Mouse (Mus musculus): ENCODE measurements around the gene Gdf10. TPM values are rescaled to one million over a fixed set of nuclear protein-coding genes. Genes with fewer than 3 reads are reported as not detected.
A peak's percentile ranks its signal among the peaks of the same experiment; 100 is the strongest.

The Gdf10 gene
- total RNA-seq, 2 experiments from 2014 or later, result 2.6 to 3.9 TPM

DNA sequence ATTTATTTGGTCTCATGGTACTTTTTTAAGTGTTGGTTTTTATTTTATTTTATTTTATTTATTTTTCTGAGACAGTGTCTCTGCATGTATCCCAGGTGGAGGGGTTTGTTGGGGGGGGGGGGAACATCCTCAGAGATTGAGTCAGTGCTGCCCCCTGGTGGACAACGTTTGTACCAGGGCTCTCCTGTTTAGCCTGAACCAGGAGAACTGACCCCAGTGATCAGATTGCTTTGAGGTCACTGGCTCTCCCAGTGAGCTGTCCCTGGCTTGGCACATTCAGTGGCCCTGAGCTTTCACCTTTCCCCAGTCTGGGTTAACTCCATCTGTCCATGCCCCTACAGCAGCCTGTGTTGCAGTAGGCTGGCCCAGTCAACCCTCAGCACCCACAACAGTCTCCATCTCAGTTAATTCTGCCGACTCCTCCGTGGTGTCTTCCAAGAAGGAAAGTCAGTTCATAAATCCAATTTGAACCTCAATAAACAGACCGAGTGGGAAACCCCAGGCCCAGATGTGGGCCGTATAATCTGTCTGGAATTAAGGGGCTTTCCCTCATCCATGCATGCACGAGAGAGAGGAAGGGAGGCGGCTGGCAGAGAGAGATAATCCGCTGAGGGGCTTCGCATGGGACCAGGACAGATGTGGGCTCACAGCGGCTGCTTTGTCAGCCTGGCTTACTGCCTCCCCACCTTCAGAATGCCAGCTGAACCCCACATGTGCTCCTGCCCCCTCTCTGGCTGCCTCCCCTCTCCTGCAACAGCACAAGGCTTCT is 9.7 kb downstream of the Gdf10 start:
- intact Hi-C loops (cut with DNase I), result loop anchor here (1.0 to 2.0 kb wide), 2 partner anchors 238 to 260 kb away; no protein-coding TSS in a partner anchor
- peak; percentile 75 to 82 for DNase-seq

DNA sequence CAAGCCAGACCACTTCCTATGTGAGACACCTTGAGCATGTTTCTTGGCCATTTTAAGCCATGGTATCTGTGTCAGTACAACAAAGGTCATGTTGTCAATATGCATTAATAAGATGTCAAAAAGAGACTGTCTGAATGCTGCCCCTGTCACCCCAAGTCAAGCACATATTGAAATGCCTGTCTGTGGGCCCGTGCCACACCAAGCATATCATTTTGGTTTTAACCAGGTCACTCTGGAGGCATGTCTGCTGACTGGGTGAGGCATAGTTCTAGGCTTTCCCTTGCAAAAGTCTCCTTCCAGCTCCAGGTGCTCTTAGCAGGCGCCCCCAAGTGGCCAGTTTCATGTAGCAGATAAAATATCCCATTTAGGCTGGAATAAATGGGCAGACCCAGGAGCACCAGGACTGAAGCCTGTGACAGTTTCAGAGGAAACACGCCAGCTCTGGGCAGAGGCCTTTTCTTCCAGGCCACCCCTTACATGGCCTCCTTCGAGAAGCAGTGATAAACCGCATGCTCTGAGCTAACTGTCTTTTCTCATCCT is 10.5 kb downstream of the Gdf10 start:
- intact Hi-C loops (cut with DNase I), result loop anchor here (1.0 to 2.0 kb wide), 3 partner anchors 239 to 301 kb away; no protein-coding TSS in a partner anchor
- peak; percentile 59 to 68 for DNase-seq

DNA sequence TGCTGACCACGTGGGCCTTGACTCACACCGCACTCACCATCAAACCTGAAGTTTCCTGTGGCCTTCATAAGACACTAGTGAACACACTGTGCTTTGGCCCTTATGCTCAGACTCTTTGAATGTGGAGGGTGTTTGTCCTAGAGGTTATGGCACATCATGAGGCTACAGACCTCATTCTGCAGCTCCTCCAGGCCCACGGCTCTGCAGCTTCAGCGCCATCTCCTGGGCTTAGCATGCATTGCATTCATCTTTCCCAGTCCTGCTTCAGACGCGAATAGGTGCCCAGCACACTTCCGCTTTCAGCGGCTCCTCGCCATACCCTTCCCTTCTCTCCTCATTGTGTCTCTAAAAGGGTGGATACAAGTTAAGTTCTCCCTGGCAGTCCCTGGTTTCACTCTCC is 15.7 kb downstream of the Gdf10 start:
- peak; percentile 64 to 76 for DNase-seq
- intact Hi-C loops (cut with DNase I), result loop anchor here (1.0 kb wide), 1 partner anchor 264 kb away; no protein-coding TSS in a partner anchor

DNA sequence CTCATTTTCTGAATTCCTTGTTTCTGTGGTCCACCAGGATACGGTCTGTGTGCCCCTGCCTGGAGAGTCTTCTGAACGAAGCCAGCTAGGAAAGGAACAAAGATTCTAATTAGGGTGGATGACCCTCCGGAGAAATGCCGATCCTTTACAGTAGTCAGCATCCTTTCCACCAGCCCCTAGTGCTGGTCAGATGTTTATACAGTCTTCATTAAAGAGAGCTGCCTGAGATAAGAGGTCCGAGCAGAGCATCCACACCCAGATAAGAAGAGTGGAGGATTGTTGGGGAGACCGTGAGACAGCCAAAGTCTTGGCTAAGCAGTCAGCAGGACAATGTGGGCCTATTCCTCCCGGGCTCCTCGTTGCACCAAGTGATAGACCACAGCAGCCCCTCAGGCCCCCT is 17.4 kb downstream of the Gdf10 start, which contains the start of gene Gdf2:
Gene Gdf2 (plus strand): TSS at position 301 of the 400 bp plus-strand sequence.
- DNase-seq, result no peak
- intact Hi-C loops (cut with DNase I), result no loop called here

DNA sequence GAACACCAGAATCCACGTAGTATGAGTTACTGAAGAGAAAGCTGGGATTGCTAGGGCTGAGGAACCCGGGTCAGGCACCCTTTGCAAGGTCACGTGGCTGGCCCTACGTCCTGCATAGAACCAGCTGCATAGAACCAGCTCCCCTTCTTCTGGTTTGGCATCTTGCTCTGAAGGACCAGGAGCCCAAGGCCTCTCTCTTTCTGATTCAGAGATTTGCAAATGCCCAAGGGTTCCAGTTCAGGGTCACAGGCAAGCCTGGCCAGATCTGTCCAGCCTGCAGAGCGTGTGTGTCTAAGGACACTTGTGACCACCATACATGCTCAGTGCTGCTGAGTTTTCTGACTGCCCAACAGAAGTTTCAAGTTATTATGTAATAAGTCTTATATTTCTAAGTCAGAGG is 18.8 kb downstream of the Gdf10 start:
- intact Hi-C loops (cut with DNase I), result no loop called here
- DNase-seq, result no peak

DNA sequence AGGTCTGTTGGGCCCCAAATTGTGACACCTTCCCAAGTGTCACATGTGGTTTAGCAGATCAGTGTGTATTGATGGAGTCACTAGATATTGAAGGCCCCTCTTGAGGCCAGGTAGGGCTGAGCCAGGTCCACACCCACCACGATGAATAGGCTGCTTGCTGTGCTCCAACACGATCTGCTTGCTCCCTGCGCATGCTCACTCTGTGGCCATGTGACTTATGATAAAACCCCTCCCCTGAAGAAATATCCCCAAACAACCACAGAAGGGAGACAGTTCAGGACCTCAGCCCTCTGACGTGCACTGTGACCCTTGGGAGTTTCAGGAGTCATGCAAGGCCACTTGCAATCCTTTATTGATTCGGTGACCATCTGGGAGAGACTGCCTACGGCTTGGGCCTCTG is 22.7 kb downstream of the Gdf10 start:
- DNase-seq, result no peak
- intact Hi-C loops (cut with DNase I), result no loop called here

DNA sequence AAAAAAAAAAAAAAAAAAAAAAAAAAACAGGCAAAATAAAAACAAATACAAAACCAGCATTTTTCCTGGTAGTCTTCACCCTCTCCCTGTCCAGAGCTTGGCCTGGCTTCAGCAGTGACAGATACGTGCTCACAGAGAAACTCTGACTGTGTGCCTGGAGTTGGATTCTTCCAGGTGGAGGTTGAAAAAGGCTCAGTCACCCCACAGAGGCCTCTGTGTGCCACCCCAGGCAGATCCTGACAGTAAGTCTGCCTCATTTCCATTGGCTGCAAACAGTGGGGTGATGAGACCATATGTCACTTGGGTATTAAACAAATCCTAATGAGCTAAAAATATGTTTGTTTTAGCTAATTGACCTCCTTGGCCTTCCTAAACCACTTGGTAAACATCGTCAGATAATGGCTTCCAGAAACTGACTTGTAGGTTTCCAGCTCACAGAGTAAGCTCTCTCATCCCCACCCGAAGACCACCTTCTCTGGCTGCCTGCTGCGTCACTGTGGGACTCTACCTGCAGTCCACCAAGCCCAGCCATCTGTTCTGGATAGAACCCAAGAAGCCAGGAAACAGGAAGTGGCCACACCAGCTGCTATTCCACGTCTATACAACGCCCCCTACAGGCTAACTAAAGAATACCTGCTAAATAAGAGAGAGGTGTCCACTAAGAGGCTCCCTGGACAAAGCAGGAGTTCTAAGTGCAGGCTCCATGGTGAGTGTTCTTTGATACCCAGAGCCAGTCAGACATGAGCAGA is 29.0 kb downstream of the Gdf10 start:
- intact Hi-C loops (cut with DNase I), result no loop called here

DNA sequence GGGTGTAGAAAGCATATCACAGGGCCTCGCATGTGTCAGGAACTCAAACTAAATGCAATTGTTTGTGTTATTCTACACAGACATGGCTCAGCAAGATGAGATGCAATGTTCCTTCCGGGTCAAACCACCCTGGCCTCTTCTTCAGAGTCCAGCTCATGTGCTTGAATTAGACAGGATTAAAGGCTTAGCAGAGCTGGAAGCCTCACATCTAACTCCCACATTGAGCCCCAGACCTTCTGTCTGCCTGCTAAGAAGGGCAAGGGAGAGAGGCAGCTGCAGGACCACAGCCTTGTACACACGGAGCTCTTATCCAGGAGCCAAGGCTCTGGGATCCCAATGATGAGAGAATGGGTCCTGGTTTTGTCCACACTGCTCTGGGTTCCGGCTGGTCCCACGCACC is 30.4 kb downstream of the Gdf10 start, which contains the start of gene Rbp3:
Gene Rbp3 (plus strand): TSS at position 243 of the 400 bp plus-strand sequence.
- no peak for DNase-seq
- intact Hi-C loops (cut with DNase I), result no loop called here

More for the DNA sequence above, 29.0 kb downstream of the Gdf10 start:
- DNase-seq, result no peak

DNA sequence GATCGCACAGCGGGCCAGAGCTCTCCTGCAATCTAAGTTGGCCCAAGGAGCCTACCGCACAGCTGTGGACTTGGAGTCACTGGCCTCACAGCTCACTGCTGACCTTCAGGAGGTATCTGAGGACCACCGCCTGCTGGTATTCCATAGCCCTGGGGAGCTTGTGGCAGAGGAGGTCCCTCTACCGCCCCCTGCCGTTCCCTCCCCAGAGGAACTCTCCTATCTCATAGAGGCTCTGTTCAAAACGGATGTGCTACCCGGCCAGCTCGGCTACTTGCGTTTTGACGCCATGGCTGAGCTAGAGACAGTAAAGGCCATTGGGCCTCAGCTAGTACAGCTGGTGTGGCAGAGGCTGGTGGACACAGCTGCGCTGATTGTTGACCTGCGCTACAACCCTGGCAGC is 32.7 kb downstream of the Gdf10 start:
- no peak for DNase-seq
- intact Hi-C loops (cut with DNase I), result loop anchor here (5.0 kb wide), 2 partner anchors 146 to 281 kb away; partner anchors contain the start of gene A630023A22Rik

DNA sequence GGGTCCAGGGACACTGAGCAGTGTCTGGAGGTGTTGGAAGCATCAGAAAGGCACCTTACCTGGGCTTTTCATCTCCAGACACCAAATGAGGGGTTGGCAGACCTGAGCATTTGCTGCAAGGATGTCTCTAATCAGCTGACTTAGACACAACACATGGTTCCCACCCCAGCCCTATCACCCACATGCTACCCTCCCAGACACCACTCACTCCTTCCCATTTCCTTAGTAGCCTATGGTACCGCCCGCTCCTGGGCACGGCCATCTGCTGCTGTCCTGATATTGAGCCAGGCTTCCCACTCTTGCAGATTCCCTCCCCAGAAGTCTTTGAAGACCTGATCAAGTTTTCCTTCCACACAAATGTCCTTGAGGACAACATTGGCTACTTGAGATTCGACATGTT is 34.8 kb downstream of the Gdf10 start:
- DNase-seq, result no peak
- intact Hi-C loops (cut with DNase I), result loop anchor here (5.0 kb wide), 2 partner anchors 144 to 279 kb away; partner anchors contain the start of gene A630023A22Rik

DNA sequence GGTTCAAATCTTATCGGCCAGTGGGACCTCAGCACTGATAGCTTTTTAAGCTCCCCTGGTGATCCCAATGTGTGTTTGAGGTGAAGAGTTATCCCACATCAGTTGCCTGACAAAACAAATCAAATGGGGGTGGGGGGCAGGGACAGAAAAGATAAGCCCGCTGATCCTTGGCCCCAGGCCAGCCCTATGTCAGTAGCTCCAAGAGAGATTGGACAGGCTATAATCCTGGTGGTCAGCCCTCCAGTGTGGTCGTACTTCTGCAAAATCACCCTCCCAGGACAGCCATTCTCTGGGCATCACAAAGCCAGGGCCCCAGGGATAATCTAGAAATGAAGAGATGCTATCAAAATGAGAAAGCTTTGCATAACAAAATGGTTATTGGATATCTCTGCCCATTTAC is 35.5 kb downstream of the Gdf10 start:
- intact Hi-C loops (cut with DNase I), result loop anchor here (5.0 kb wide), 2 partner anchors 143 to 278 kb away; partner anchors contain the start of gene A630023A22Rik

DNA sequence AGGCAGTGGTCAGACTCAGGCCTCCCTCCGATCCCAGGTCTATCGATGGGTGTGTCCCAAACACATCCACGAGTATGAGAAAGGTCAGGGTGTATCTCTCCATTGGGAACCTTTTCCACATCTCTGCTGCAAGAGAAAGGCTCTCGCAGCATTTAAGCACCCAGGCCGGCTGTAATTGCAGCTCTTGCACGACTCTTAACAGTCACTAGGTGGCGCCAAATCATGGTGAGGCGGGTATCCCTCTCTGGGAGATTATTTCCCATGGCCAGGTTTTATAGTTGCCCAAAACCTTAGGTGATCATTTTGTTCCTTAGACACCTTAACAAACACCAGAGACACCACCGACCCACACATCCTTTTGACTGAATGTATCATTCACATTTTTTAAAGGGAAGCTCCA is 36.0 kb downstream of the Gdf10 start:
- intact Hi-C loops (cut with DNase I), result loop anchor here (5.0 kb wide), 2 partner anchors 143 to 278 kb away; partner anchors contain the start of gene A630023A22Rik
- DNase-seq, result peak; percentile 36 to 68

More for the DNA sequence above, 35.5 kb downstream of the Gdf10 start:
- no peak for DNase-seq

DNA sequence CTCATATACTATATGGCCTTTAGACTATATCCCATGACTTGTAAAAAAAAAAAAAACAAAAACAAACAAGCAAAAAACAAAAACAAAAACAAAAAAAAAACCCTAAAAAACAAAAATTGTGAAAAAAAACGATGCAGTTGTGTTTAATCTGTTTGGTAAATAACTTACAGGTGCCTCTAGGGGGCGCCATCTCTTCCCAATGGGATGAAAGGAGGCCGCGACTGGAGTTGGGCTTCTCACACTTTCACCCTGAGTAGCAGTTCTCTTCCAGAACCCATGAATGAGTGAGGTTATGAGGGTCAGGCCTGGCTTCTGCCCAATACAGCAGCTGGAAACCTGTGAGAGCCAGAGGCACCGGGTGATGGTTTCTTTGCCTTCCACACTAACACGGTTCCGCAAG is 42.3 kb downstream of the Gdf10 start:
- intact Hi-C loops (cut with DNase I), result no loop called here
- DNase-seq, result no peak

DNA sequence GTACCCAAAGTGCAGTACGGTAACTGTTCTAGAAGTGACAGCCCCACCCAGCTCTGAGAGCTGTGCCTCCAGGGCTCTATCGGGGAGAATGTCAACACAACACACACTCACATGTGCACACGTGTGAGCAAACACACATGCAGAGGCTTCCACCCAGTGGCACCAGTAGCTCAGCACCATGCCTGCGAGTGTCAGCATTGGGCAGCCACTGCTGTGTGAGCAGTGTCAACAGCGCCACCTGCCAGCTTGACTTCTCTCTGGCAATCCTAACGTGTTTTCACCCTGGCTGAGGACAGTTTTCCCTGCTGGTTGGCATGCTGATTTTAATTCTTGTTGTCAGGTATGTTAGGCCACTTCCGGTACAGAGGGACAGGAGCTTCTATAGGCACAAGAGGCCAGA is 49.3 kb downstream of the Gdf10 start:
- no peak for DNase-seq
- intact Hi-C loops (cut with DNase I), result no loop called here

DNA sequence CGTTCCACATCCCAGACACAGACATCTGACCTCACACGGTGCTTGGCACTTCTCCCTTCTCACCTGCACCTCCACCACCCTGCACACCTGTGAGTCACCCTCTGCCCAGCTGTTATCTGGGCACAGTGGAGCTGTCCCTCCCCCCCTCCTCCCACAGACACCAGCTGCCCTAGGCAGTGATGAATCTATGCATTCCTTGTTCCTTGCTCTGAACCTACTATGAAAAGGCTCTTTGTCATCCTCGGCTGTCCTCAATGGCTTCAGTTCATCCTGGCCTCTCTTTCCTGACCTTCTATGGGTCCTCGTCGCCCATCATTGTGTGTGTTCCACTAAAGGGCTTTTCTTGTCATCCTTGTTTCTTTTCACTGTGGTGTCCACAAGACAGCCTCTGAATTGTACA is 51.4 kb downstream of the Gdf10 start:
- intact Hi-C loops (cut with DNase I), result no loop called here
- DNase-seq, result no peak

DNA sequence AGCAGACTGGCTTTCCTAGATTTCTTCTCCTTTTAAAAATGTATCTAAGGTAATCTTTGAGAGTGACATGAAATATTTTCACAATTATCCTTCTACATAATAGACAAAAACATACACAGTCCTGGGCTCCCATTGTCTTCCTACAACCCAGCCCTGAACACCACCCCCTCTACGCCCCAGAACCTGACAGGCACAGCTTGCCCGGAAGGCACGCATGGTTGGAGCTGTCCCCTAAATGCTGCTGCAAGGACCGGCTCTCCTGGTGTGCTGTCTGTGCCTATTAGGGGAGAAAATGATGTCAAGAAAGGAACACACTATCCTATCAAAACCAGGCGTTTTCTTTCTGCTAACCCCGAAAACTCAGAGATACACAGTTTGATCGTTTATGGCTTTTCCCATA is 54.4 kb downstream of the Gdf10 start:
- intact Hi-C loops (cut with DNase I), result no loop called here
- no peak for DNase-seq

DNA sequence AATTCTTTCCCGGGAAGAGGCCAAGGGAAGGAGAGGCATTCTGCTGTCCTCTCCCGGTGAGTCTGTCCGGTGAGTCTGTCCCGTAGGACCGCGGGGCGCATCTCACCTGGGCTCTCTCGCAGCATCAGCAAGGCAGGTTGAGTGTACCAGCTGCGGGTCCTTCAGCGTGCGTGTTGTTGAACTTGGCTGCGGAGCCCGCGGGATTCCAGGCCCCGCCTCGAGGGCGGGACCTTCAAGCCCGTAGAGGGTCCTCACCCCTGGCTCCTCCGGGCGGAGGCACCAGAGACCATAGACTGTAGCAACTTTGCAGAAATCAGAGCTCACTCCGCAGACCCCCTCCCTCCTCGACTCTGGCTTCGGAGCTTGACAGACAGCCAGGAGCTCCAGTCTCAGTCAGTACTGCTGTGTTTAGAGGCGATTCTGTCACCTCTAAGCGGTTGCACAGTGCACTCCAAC is 55.2 kb downstream of the Gdf10 start, which contains the start of gene Zfp488:
Gene Zfp488 (minus strand): TSS at position 161 of the 456 bp plus-strand sequence.
- intact Hi-C loops (cut with DNase I), result no loop called here
- DNase-seq, result no peak
